Mouse (Mus musculus) ES-E14 (cell line): ENCODE measurements around the gene Magi2.

ENCODE experiments used
- CHD2 ChIP-seq: IDR thresholded peaks from 2 replicates; pipeline ENCODE4 v1.6.1; 2014; ENCODE audit warnings: mild to moderate bottlenecking, low read depth, low read length, inconsistent platforms
- ZC3H11A ChIP-seq: IDR thresholded peaks from 2 replicates; pipeline ENCODE4 v1.6.1; 2012; ENCODE audit warnings: low read depth, mild to moderate bottlenecking, inconsistent platforms, low read length, borderline replicate concordance

DNA sequence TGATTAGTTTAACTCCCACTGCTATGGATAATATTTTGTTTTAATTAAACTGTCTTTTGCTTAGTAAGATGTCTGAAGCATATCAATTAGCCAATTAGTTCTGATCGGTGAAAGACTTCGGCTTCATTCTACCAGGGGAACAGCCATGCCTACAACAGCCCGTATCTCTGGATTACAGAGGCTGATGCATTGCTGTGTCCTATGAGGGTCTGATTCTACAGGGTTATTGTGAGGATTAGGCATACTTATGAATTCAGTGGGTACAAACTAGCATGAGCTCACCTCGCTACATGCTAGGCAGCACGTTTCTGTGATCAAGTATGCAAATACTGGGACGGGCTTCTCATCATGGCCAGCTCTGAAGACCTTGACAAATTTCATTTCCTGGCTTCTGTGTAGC is 1022.5 kb downstream of the Magi2 start:
- TF ChIP-seq CHD2 = no peak
- no peak for TF ChIP-seq ZC3H11A
